Mouse (Mus musculus) stomach, embryonic 14.5 days (tissue): ENCODE measurements around the gene Ptgir. TPM values are rescaled to one million over a fixed set of nuclear protein-coding genes. Genes with fewer than 3 reads are reported as not detected.
A peak's percentile ranks its signal among the peaks of the same experiment; 100 is the strongest.

Experiments used
- ATAC-seq: fragments of 200-750 bp; cut with Nextera tagmentation; 2 replicates; pipeline ENCODE4 v1.8.0; 2017; ENCODE audit warnings: low read depth, moderate TSS enrichment; ENCODE audit not compliant: insufficient number of reproducible peaks, insufficient read depth, low FRiP score
- H3K27ac ChIP-seq: fragments of 300-500 bp; sonication (generic); 2 replicates; pipeline ENCODE4 v1.5.1; 2014; ENCODE audit warnings: mild to moderate bottlenecking, low read length, moderate library complexity, mixed read lengths
- H3K27me3 ChIP-seq: fragments of 300-500 bp; sonication (generic); 2 replicates; pipeline ENCODE4 v1.6.1; 2014; ENCODE audit warnings: low read length, control low read depth, mixed read lengths; ENCODE audit not compliant: control insufficient read depth, insufficient read depth
- H3K36me3 ChIP-seq: fragments of 300-500 bp; sonication (generic); 2 replicates; pipeline ENCODE4 v1.6.1; 2014; ENCODE audit warnings: mild to moderate bottlenecking, control low read depth, low read length, moderate library complexity, mixed read lengths; ENCODE audit not compliant: control insufficient read depth, insufficient read depth
- H3K4me1 ChIP-seq: fragments of 300-500 bp; sonication (generic); 2 replicates; pipeline ENCODE4 v1.6.1; 2014; ENCODE audit warnings: low read length, control low read depth, mixed read lengths; ENCODE audit not compliant: control insufficient read depth, insufficient read depth
- H3K4me2 ChIP-seq: fragments of 300-500 bp; sonication (generic); replicated peaks from 2 replicates; pipeline ENCODE4 v1.6.1; 2014; ENCODE audit warnings: low read depth, low read length, control low read depth
- H3K4me3 ChIP-seq: fragments of 300-500 bp; sonication (generic); 2 replicates; pipeline ENCODE4 v1.5.1; 2014; ENCODE audit warnings: low read depth, low read length, control low read depth
- H3K9ac ChIP-seq: fragments of 300-500 bp; sonication (generic); replicated peaks from 2 replicates; pipeline ENCODE4 v1.6.1; 2014; ENCODE audit warnings: low read depth, mild to moderate bottlenecking, control low read depth, low read length, moderate library complexity, mixed read lengths
- H3K9me3 ChIP-seq: fragments of 300-500 bp; sonication (generic); 2 replicates; pipeline ENCODE4 v1.6.1; 2016; ENCODE audit warnings: low read depth, low read length, control low read depth; ENCODE audit not compliant: control insufficient read depth
- WGBS: fragments of 180-500 bp; shearing (Covaris S2); extraction: QIAGEN DNeasy Blood & Tissue Kit; methylation state at CpG from one replicate; pipeline ENCODE4 v1.1.7; 2014; 5-methylcytosine and 5-hydroxymethylcytosine counted together
- polyA plus RNA-seq: library from polyadenylated mRNA; unstranded; fragments of >200 nt; fragmentation: Nextera tagmentation; extraction: Ambion mirVana; gene quantifications from 2 replicates; pipeline ENCODE4 v1.2.1, GENCODE M21; 2014

Ptgir gene
- polyA plus RNA-seq, 1 experiment from 2014 or later: 2.0 TPM

DNA sequence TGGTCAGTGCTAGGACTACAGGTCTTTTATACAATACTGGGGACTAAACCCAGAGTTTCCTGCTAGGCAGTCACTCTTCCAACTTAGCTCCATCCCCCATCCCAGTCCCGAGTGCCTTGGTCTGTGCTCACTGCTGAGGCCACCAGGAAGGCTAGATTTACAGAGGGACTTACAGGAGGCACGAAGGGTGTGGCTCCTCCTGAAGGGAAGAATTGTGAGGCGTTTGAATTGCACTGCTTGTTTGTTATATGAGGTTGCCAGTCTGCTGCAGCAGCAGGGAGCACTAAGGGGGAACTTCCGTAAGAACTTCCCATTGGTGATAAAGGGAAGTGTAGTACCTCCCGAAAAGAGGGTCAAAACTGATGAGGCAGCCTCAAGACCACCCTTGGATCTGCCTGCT is 25.7 kb upstream of the Ptgir start:
- Histone ChIP-seq H3K9ac (no peak overlapping the region), H3K9me3 (peaks cover 9% of the 10 kb centered on the region), H3K27me3 (0 out of 2 replicates have a peak, but pooled peaks cover 3% of the 10 kb centered on the region), H3K36me3 (peaks cover 14% of the 10 kb centered on the region), H3K4me3 (no peak overlapping the region), H3K4me2 (no peak overlapping the region), H3K4me1 (peaks cover 19% of the 10 kb centered on the region), H3K27ac (peak overlapping the region; percentile 63; the same call in 1 of the 2 replicates)
- WGBS: 32% methylated on average over 5 of the region's 5 CpGs
- ATAC-seq: no peak

DNA sequence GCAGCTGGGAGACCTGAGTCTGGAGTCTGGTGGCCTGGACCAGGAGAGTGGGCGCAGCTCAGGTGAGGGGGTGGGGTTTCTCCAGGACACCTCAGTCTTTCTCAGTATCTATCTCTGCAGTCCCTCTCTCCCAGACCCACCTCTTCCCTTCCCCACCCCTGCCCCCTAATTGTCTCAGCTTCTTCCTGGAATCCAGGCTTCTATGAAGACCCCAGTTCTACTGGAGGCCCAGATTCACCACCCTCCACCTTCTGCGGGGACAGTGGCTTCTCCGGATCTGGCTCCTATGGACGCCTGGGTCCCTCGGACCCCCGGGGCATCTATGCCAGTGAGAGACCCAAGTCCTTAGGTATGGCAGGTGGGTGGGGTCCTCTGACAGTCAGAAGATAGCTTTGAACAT is 23.1 kb upstream of the Ptgir start:
- Histone ChIP-seq H3K27ac (no peak overlapping the region), H3K9me3 (peaks cover 15% of the 10 kb centered on the region), H3K27me3 (0 out of 2 replicates have a peak, but pooled peaks cover 3% of the 10 kb centered on the region), H3K4me1 (peaks cover 10% of the 10 kb centered on the region), H3K4me2 (no peak overlapping the region), H3K4me3 (no peak overlapping the region), H3K9ac (no peak overlapping the region), H3K36me3 (peaks cover 34% of the 10 kb centered on the region)
- 92% methylated on average over 6 of the region's 6 CpGs for WGBS
- no peak for ATAC-seq

DNA sequence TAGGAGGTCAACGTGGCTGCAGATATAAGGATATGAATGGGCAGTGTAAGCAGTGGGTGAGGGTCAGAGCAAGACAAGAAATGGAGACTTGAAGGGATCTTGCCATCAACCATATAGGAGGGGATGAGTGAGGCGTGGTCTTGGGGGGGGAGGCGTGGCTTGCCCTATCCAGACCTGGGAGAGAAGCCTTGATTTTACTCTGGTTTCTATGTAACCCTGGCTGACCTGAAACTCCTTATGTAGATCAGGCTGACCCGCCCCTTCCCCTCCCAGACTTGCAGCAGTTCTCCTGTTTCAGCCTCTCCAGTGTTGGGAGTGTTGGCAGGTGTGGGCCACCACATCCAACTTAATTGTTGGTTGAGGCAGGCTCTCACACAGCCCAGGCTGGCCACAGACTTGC is 22.0 kb upstream of the Ptgir start:
- H3K27me3 ChIP-seq: 0 out of 2 replicates have a peak, but pooled peaks cover 3% of the 10 kb centered on the region
- H3K27ac ChIP-seq: no peak overlapping the region
- no peak overlapping the region for H3K4me3 ChIP-seq
- peaks cover 10% of the 10 kb centered on the region for H3K4me1 ChIP-seq
- 67% methylated on average over 4 of the region's 4 CpGs for WGBS
- no peak for ATAC-seq
- no peak overlapping the region for H3K4me2 ChIP-seq
- peaks cover 34% of the 10 kb centered on the region for H3K36me3 ChIP-seq
- no peak overlapping the region for H3K9ac ChIP-seq
- H3K9me3 ChIP-seq: peaks cover 15% of the 10 kb centered on the region

DNA sequence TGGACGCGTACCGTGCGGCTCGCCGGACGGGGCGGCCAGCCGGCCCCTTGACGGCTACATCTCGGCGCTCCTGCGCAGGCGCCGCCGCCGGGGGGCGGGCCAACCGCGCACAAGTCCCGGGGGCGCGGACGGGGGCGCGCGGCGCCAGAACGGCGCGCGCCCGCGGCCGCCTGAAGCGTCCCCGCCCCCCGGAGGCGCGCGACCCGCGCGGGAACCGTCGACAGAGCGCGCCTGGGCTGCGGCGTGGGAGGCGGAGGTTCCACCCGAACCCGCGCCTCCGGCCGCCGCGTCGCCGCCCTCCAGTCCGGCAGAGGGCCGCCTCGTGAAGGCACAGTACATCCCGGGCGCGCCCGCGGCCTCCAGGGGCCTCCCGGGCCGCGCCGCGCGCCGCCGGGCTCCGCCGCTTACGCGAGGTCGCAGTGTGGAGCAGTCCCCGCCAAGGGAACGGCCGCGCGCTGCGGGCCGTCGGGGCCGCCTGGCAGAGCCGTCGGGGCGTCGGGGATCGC is 21.0 kb upstream of the Ptgir start:
- Histone ChIP-seq H3K4me3 (peak overlapping the region; percentile 17), H3K27me3 (0 out of 2 replicates have a peak, but pooled peaks cover 3% of the 10 kb centered on the region), H3K36me3 (peaks cover 34% of the 10 kb centered on the region), H3K4me2 (peak overlapping the region; percentile 23), H3K4me1 (peaks cover 6% of the 10 kb centered on the region), H3K9ac (no peak overlapping the region), H3K27ac (no peak overlapping the region), H3K9me3 (peaks cover 15% of the 10 kb centered on the region)
- WGBS: 22% methylated on average over 93 of the region's 95 CpGs
- ATAC-seq: 0 out of 2 replicates have a peak, but pooled peaks have one; percentile 12

DNA sequence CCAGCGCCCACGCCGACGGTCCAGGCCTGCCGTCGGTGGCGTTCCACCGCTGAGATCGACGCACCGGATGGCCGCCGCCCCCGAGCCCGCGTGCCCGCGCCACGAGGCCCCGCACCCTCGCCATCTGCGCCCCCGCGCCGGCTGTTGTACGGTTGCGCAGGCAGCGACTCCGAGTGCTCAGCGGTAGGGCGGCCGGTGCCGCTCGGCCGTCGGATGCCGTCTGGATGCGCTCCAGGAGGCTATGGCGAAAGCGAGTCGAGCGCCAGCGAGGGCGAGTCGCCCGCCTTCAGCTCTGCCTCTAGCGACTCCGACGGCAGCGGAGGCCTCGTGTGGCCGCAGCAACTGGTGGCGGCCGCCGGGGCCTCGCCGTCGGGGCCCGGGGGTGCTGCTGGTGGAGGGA is 20.4 kb upstream of the Ptgir start:
- no peak for ATAC-seq
- peaks cover 34% of the 10 kb centered on the region for H3K36me3 ChIP-seq
- H3K4me2 ChIP-seq: no peak overlapping the region

DNA sequence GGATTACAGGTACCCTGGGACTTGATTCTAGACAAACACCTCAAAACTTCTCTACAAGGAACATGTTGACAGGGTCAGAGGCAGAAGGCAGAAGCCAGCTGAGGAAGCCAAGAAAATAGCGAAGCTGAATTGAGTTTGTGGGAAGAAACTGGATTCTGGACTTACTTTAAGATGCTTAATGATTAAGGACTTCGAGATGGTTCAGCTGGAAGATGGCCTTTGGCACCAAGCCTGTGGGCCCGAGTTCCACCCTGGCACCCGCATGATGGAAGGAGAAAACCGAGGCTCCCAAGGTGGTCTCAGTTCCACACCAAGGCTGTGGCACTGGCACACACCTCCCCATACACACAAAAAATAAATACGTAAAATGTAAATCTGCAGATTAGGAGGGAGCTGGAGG is 15.8 kb upstream of the Ptgir start:
- Histone ChIP-seq H3K9me3 (peaks cover 7% of the 10 kb centered on the region), H3K4me2 (peak overlapping the region; percentile 59), H3K9ac (no peak overlapping the region), H3K27ac (peak overlapping the region; percentile 95), H3K27me3 (no peaks in the 10 kb centered on the region), H3K4me1 (peaks cover 20% of the 10 kb centered on the region; the same call in 1 of the 2 replicates), H3K36me3 (peaks cover 21% of the 10 kb centered on the region), H3K4me3 (no peak overlapping the region)
- WGBS: 19% methylated on average over 6 of the region's 6 CpGs
- ATAC-seq: no peak

More for the DNA sequence above, 20.4 kb upstream of the Ptgir start:
- peak overlapping the region; percentile 17; the same call in 1 of the 2 replicates for H3K4me3 ChIP-seq
- 0 out of 2 replicates have a peak, but pooled peaks cover 3% of the 10 kb centered on the region for H3K27me3 ChIP-seq
- no peak overlapping the region for H3K27ac ChIP-seq
- H3K9ac ChIP-seq: no peak overlapping the region
- H3K9me3 ChIP-seq: peaks cover 15% of the 10 kb centered on the region
- H3K4me1 ChIP-seq: peaks cover 3% of the 10 kb centered on the region; the same call in 1 of the 2 replicates
- WGBS: 59% methylated on average over 59 of the region's 59 CpGs

DNA sequence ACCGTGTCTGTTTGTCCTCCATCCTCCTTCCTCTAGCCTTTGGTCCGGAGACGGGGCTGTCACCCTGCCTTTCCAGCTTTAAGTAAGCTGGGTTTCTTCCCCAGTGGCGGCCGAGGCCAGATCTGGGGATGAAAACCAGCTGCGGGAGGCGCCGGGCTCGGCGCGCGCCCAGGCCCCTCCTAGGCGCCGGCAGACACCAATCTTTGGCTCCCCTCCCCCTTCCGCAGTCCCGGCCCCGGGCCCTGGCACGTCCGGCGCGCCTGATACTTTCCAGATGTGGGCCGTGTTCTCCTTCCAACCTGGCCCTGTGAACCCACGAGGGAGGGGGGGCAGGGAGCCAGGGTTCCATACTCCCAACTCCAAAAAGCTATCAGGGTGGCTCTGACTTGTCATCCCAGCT is 15.3 kb upstream of the Ptgir start:
- WGBS: under 1% methylated on average over 23 of the region's 23 CpGs
- peak overlapping the region; percentile 59; the same call in 1 of the 2 replicates for H3K4me2 ChIP-seq
- no peaks in the 10 kb centered on the region for H3K27me3 ChIP-seq
- peak overlapping the region; percentile 95 for H3K27ac ChIP-seq
- ATAC-seq: peak; percentile 75
- no peak overlapping the region for H3K4me3 ChIP-seq
- peaks cover 17% of the 10 kb centered on the region for H3K36me3 ChIP-seq
- no peak overlapping the region for H3K9ac ChIP-seq
- peaks cover 3% of the 10 kb centered on the region for H3K9me3 ChIP-seq
- H3K4me1 ChIP-seq: peaks cover 20% of the 10 kb centered on the region; the same call in 1 of the 2 replicates

DNA sequence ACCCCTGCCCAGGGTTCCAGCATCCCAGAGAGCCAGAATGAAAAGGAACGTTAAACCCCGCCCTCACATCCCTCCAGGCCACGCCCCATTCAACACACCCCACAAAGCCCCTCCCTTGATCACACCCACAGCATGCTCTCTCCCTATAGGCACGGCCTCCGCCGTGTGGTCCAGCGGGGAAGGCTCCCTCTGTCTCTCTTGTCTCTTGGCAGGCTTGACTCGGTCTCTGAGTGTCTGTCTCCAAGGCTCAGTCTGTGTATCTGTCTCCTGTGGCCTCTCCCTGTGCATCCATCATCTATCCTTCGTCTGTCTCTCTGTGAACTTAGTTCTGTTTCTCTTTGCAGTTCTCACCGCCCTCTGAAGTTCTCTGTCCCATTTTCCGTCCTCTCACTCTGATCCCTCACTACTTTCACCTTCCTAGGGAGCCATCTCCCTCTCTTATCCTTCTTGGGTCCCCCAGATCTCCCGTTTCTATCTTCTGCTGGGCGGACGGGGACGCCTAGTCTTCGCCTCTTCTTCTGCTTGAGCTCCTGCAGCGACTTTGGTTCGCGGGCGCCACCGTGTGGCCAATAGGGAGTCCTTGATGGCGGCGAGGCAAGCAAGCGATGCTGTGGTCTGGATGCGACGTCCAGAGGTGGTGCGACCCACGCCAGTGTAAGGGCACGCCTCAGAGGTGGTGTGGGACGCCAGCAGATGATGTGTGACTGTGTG is 14.5 kb upstream of the Ptgir start, which contains the start of gene Gng8:
Gene Gng8, plus strand, starts transcription at position 146 of the 711 bp plus-strand sequence.
- H3K9ac ChIP-seq: no peak within 1 kb of the TSS
- peaks cover 20% of the 10 kb centered on the region; the same call in 1 of the 2 replicates for H3K4me1 ChIP-seq
- no peaks in the 10 kb centered on the region for H3K27me3 ChIP-seq
- ATAC-seq: peak; percentile 79
- H3K4me3 ChIP-seq: peak within 1 kb of the TSS; percentile 26
- peaks cover 8% of the 10 kb centered on the region for H3K36me3 ChIP-seq
- H3K27ac ChIP-seq: peak within 1 kb of the TSS; percentile 95
- WGBS: under 1% methylated on average over 30 of the region's 30 CpGs
- H3K9me3 ChIP-seq: no peaks in the 10 kb centered on the region
- peak within 1 kb of the TSS; percentile 59 for H3K4me2 ChIP-seq
